Mouse (Mus musculus) CD4-positive naive resting alpha-beta T cell, adult 57 days (primary cell): ENCODE data around the gene Gm11237. TPM values are rescaled to one million over a fixed set of nuclear protein-coding genes. Genes with fewer than 3 reads are reported as not detected.

Experiments used
- total RNA-seq: library from RNA; stranded (reverse); gene quantifications from one replicate; pipeline ENCODE4 v1.2.4, GENCODE M21; 2023

Gm11237 gene
- total RNA-seq: not detected

DNA sequence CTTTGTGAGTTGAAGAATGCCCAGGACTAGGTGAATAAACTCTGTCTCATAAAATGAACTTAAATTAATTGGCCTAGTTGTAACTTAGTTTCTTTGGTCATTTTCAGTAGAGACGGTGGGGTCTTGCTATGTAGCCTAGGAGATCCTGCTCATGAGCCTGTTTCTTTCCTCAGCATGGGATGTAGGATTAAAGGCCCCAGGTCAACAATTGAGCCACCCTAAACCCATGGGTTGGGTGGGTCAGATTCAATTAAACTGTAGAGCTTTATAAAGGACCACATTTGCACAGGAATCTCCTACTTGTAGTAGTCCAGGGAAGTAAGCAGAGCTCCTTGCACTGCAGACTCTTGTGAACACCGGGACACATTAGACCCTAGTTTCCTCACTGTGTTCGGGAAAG is at the start of gene Gm11237:
Gene Gm11237, plus strand, starts transcription at position 301 of the 400 bp plus-strand sequence.

GRCm38 (mm10) chr4:73607581-73607980 is 15.2 kb upstream of the Gm11237 start, which contains the start of gene Gm11238:
TSS of gene Gm11238 (plus strand) at chr4:73607881.

GRCm38 (mm10) chr4:73637821-73638220 is 15.0 kb downstream of the Gm11237 start, which contains the start of gene Gm11236:
TSS of gene Gm11236 (plus strand) at chr4:73638121.

GRCm38 (mm10) chr4:73668054-73668453 is 45.3 kb downstream of the Gm11237 start, which contains the start of gene Gm11239:
TSS of gene Gm11239 (plus strand) at chr4:73668354.

Other genes with a start within 250 kb of the Gm11237 start
- not detected for gene Gm11487, start 217.9 kb upstream of the Gm11237 start, total RNA-seq
- gene Gm11238, start 15.1 kb upstream of the Gm11237 start, total RNA-seq: not detected
- gene Gm11236, start 15.1 kb downstream of the Gm11237 start, total RNA-seq: not detected
- gene Gm11239, start 45.4 kb downstream of the Gm11237 start, total RNA-seq: not detected
- not detected for gene Gm428, start 60.5 kb downstream of the Gm11237 start, total RNA-seq
- gene Rasef, start 168.0 kb downstream of the Gm11237 start, total RNA-seq: not detected